Mouse (Mus musculus): ENCODE results near the gene Vmn1r30. TPM values are rescaled to one million over a fixed set of nuclear protein-coding genes. Genes with fewer than 3 reads are reported as not detected.

The Vmn1r30 gene
- polyA plus RNA-seq (2014; fragmentation: Illumina TruSeq; extraction: RNeasy Lipid Tissue Mini Kit (QIAGEN cat#74804); ENCODE audit: low read depth, low replicate concordance) = not detected

DNA sequence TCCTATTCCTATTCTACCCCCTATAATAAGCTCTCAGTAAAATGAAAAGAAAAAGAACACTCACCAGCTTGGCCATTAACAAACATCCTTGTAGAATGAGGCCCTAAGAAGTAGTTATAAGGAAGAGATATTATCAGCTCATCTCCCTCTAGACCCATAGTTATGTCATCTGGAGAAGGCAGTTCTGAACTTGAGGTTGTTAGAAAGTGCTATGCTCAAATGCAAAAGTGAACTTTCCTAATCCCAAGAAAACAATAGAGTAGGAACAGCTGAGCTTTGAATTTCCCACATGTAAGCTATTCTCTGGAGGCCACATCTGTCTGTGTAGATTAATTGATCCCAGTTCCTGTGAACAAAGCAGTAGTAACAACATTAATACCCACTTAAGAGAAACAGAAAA, at the start of gene Vmn1r30:
Vmn1r30 (minus strand) TSS at position 101 of the 400 bp plus-strand sequence.

DNA sequence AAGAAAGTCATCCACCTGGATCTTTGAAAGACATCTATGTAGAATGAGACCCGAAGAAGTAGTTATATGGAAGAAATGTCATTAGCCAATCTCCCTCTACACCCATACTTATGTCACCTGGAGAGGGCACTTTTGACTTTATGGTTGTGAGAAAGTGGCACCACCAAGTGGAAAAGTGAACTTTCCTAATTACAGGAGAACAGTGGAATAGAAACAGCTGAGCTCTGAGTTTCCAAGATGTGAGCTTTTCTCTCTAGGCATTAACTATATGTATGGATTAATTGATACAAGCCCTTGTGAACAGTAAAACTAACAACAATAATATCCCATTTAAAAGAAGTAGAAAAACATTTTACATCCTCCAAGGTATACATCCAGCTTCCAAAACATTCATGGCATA, 32.0 kb upstream of the Vmn1r30 start, which contains the start of gene Vmn1r31:
Vmn1r31 (minus strand) TSS at position 101 of the 400 bp plus-strand sequence.

Other genes with a start within 250 kb of the Vmn1r30 start
- not detected for gene Vmn1r27, start 224.6 kb downstream of the Vmn1r30 start, polyA plus RNA-seq (2014; fragmentation: Illumina TruSeq; extraction: RNeasy Lipid Tissue Mini Kit (QIAGEN cat#74804); ENCODE audit: low read depth, low replicate concordance)
- gene Vmn1r28, start 181.3 kb downstream of the Vmn1r30 start, polyA plus RNA-seq (2014; fragmentation: Illumina TruSeq; extraction: RNeasy Lipid Tissue Mini Kit (QIAGEN cat#74804); ENCODE audit: low read depth, low replicate concordance) = not detected
- not detected for gene Vmn1r29, start 141.8 kb downstream of the Vmn1r30 start, polyA plus RNA-seq (2014; fragmentation: Illumina TruSeq; extraction: RNeasy Lipid Tissue Mini Kit (QIAGEN cat#74804); ENCODE audit: low read depth, low replicate concordance)
- gene Vmn1r31, start 31.9 kb upstream of the Vmn1r30 start, polyA plus RNA-seq (2014; fragmentation: Illumina TruSeq; extraction: RNeasy Lipid Tissue Mini Kit (QIAGEN cat#74804); ENCODE audit: low read depth, low replicate concordance) = not detected
- 21.5 TPM for gene Abcg2, start 141.1 kb upstream of the Vmn1r30 start, polyA plus RNA-seq (2014; fragmentation: Illumina TruSeq; extraction: RNeasy Lipid Tissue Mini Kit (QIAGEN cat#74804); ENCODE audit: low read depth, low replicate concordance)